Mouse (Mus musculus) monocyte, adult 2 months (primary cell): ENCODE data around the gene Ptger1.

ENCODE experiments used
- DNase-seq, 2 experiments: peaks; one replicate each; pipeline ENCODE4 v3.0.0; 2022; ENCODE audit warnings: low spot score in 2 of 2, low read depth in 1 of 2

Gene Ptger1

DNA sequence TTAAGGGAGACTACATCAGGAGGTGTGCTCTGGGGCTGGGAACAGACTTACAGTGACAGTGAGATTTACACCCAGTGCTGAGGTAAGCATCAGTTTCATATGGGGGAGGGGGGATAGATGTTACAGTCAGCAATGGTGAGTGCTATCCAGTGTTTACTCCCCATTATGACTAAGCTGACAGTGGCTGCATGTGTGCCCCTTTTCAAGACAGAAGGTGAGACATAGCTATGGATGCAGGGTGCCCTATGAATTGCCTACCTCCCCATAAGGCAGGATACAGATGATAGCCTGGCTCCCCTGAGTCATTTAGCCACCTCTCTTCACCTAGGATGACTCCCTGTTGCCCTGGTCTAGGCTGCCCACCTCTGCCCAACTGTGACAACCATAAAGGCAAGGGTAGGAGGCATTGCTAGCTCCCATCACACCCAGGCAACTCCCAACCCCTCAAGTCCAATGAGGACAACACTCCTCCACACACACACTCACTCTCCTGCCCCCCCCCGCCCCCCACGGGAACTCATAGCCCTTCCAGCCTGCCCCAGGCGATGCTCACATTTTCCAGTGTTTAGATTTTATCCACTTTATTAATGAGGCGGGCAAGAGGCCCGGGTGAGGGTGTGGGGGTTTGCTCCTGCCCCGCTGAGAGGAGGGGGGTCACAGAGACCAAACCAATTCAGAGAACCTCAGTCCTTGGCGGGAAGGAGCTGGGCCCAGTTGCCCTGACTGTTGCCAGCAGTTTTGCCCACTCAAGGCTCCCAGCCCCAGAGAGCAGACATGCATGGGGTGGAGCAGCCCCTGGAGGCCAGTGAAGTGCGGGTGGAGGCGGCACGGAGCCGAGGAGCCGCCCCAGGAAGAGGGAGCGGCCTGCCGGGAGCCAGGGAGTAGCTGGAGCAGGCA is at the start of gene Ptger1:
TSS of gene Ptger1 (plus strand) at position 710 of the 897 bp plus-strand sequence.
- no peak for DNase-seq

DNA sequence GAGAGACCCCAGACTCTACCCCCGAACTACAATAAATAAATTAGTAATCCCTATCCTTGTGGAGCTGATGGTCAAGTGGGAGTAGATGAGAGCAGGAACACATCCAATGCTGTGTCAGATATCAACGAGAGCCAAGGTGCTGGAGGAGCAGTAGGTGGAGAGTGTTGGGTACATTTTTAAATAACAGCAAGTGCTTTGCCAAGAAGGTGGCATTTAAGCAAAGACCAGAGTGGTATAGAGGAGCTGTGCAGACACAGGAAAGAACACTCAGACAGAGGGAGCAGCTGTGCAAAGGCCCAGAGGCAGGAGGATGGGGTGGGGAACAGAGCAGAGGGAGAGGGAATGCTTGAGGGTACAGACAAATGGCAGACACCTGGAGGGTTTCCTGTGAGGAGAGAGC is 49.4 kb upstream of the Ptger1 start:
- no peak for DNase-seq

DNA sequence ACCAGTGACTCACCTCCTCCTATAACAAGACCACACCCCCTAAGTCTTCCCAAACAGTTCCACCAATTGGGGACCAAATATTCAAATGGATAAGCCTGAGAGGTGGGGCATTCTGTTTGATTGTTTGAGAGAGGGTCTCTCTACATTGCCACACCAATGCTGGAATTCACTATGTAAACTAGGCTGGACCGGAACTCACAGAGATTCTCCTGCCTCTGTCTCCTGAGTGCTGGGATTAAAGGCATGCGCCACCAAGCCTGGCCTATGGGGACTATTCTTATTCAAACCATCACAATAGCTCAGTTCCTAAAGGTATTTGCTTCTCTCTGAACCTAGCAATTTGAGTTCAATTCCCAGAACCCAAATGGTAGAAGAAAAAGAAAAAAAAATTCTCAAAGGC is 47.9 kb upstream of the Ptger1 start:
- no peak for DNase-seq

DNA sequence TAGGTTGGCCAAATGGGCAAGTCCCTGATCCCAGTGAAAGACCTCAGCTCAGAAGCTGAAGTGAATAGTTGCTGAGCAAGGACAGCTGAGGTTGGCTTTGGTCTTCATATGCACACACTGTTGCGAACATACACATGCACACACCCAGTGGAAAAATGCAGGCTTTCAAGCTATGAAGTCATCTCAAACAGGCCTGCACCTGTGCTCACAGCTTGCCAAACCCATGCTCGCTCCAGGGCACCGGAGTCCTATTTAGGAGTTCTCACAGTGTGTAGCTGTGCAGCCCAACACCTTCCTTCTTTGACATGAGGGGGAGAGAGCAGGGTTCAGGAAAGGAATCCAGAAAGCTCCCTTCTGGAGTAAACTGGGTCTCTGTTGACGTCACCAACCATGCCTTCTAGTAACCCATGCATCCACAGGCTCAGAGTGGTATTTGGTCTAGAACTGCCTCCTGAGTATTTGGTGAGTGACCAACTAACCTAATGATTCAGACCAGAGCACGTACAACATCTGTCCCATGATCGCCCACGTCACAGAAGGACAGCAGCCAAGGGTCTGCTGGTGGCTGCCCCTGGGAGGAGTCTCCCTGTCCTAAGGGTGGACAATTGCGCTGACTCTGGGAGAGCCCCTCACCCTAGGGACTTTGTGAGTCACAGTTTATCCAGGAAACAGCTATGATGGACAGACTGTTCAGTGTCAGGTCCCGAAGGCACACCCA is 46.8 kb upstream of the Ptger1 start:
- no peak for DNase-seq

DNA sequence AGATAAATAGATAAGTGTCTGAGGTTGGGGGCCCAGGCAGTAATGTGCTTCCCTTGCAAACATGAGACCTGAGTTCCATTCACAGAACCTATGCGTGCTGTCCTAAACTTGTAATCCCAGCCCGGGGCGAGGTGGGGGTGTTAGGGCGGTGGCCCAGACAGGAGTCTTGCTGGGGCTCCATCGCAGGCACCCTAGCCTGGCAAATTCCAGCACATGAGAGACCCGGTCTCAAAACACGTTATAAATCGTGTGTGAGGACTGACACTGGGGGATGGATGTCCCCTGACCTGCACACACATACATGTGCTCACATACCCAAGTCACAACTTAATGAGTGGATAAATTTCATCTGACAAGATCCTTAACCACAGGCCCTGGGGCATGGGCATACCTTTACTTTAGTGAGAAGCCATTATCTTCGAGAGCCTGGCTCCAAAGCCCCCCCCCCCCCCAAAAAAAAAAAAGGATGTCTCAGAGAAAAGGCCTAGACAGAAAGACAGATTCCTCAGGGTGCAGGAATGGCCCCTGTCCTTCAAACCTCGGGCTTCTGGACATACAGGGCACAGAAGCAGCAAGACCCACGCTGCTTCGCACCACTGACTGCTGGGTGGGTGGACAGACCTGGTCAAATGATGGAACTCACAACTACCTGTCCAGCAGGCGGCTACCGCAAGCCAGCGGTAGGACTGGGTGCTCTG is 44.6 kb upstream of the Ptger1 start:
- no peak for DNase-seq

DNA sequence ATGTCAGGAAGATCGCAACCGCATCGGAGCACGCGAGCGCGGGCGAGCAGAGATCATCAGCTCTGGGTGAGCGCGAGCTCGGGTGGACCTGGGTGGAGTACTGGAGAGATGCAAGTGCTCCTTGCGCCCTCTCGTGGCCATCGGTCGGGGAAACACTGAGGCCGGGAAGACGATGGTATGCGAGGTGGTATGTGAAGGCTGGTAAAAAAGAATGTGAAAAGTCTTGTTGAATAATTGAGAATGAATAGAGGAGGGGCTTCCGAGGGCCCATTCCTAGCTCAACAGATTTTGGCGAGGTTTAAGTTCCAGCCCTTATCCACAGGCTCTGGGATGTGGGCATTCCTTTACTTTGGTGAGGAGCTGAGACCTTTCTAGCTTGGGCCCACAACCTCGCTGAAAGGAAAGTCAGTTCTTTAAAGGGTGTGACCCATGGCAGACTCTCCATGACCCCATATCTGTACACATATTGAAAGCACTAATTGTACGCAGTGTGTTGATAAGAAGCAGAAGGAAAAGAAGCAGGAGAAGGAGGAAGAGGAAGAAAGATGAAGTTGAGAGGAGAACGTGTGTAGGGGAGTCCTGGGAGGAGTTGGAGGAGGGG is 44.0 kb upstream of the Ptger1 start:
- peak; percentile 46 to 68 for DNase-seq

DNA sequence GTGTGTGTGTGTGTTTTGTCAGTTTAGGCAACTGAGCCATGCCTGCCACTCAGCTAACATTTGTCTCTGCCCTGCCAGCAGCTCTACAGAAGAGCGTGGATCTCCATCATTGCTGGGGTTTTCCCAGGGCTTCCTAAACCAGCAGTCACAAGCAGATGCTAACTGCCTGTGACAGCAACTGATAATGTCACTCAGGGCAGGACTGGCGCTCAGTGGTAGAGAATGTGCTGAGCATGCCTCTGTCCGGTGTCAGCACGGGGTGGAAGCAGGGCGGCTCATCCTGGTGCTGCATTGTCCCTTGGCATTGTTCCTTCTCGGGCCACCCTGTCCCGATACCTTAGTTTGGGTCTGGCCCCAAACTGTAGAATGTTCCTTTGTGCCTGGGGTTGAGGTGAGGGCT is 42.9 kb upstream of the Ptger1 start:
- DNase-seq = no peak

DNA sequence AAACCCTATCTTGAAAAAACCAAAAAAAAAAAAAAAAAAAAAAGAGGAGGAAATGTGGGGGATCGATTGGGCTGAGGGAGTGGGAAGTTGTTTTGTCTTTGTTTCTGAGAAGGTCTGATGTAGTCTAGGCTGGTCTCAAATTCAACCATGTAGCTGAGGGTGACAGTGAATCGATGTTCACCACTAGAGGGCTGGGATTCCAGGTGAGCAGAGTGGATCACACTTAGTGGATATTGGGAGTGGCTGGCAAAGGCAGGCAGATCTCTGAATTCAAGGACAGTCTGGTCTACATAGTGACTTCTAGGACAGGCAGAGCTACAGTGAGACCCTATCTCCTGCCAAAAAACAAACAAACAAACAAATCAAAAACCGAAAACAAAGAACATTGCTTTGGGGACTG is 41.7 kb upstream of the Ptger1 start:
- DNase-seq = no peak

DNA sequence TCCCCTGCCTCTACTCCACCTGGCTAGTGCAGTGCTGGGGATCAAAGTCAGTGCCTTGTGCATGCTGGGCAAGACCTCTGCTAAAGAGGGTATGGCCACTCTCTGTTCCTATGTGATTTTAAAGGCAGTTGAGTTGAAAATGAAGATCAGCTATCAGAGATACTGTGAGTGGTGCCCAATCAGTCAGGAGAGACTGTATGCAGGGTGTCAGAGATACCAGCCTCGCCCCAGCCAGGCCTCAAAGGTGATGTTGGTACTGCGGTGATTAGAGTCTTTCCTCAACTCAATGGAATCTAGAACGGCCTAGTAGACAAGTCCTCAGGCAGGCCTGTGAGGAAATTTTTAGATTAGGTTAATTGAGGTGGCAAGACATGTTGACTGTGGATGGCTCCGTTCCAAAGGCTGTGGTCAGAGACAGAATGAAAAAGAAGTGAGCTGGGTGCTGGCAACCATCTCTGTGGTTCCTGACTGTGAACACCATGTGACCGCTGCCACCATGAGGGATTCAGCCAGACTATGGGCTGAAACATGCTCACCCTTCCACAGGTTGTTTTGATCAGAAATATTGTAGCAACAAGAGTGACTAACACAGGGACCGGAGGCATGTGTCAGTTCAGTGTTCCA is 40.7 kb upstream of the Ptger1 start:
- DNase-seq = no peak

DNA sequence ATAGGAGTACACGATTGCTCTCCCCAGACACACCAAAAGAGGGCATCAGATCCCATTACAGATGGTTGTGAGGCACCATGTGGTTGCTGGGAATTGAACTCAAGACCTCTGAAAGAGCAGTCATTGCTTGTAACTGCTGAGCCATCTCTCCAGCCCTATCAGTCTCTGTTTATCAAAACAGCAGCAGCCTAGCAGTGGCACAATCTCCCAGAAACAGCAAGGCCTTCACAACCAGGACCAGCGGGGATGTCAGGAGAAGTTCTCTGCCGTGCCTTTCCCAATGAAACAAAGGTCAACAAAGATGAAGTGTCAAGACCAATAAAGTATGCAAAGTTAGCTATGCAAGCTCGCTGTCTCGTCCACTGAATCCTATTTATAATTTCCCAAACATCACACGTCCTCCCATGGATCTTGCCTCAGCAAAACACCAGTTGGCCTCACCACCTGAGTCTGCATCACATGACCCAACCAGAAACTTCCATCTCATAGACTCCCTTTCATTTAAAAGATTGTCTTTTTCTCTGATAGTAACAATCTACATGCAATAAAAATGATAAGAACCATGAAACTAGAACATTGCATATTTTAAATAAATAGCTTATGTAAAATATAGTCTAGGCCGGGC is 34.3 kb upstream of the Ptger1 start:
- DNase-seq = no peak

DNA sequence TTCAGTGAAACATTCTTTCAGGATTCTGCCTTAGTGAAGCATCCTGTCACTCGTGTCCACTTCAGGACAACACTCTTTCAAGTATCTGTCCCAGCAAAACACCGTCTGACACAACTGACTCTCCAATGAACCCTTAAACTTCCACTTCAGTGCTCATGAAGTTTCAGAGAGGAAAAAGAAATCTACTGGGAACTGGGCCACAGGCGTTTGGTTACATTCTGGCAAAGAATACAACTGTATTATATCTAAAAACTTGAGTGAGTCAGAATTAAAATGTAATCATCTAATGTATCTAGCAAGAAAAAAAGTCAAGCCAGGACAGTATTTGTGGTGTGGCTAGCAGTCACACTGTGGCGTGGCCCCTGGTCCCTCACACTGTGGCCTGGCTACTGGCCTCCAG is 27.6 kb upstream of the Ptger1 start:
- DNase-seq = no peak

DNA sequence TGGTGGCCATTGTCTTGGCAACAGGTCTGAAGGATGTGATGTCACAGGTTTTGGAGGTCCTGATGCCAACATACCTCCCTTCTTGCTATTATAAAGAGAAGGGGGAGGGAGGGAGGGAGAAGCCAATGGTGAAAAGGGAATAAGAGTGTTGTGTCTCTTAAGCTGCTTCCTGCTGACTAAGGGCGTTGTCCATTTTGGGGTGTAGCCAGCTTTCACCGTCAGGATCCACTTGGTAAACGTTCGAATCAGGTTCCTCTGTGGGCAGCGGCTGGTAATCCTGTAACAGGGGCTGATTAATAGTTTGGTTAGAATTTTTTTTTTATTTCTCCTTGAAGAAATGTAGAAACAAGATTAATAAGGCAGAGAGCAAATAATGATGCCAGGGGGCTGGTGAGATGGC is 26.8 kb upstream of the Ptger1 start:
- no peak for DNase-seq

DNA sequence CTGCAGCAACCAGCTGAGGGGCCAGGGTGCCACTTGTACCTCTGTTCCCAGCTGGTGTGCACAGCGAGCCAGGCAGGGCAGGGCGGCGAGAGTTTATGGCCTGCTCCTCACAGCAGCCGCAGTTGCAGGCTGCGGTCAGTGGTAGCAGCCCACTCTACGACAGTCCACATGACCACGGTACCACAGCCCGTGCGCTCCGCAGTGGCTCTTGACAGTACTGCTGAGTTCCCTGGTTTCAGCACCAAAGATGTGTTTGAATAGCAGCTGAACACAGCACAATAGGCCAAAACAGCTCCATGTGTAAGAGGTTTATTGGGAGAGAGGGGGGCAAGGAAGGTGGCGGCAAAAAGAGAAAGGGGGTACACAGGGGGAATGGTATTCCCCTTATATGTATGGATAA is 19.0 kb upstream of the Ptger1 start:
- no peak for DNase-seq

DNA sequence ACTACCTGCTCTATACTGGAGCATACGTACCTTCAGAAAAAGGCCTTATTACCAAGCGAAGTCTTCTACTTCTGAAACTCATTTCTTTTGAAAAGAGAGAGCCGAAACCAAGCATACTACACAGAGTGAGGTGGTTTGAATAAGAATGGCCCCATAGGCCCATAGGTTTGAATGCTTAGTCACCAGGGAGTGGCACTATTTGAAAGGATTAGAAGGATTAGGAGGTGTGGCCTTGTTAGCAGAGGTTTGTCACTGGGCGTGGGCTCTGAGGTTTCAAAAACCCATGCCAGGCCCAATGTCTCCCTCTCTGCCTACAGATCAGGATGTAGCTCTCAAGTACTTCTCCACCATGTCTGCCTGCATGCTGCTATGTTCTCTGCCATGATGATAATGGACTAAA is 18.4 kb upstream of the Ptger1 start:
- no peak for DNase-seq

DNA sequence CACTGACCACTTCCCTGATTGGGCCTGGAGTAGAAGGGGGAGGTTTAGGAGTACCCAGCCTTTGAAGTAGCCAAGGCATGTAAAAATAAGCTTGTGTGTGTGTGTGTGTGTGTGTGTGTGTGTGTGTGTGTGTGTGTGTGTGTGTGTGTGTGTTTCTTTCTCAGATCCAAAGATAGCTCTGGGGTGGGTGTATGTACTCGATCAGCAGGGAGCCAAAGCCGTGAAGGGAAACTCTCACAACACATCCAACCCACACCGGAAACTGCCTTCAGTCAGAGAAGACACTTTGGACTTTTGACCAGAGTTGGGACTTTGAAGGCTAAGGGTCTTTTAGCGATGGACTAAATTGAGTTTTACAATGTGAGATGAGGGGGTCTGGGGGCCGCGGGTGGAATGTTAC is 16.8 kb upstream of the Ptger1 start:
- DNase-seq = no peak

DNA sequence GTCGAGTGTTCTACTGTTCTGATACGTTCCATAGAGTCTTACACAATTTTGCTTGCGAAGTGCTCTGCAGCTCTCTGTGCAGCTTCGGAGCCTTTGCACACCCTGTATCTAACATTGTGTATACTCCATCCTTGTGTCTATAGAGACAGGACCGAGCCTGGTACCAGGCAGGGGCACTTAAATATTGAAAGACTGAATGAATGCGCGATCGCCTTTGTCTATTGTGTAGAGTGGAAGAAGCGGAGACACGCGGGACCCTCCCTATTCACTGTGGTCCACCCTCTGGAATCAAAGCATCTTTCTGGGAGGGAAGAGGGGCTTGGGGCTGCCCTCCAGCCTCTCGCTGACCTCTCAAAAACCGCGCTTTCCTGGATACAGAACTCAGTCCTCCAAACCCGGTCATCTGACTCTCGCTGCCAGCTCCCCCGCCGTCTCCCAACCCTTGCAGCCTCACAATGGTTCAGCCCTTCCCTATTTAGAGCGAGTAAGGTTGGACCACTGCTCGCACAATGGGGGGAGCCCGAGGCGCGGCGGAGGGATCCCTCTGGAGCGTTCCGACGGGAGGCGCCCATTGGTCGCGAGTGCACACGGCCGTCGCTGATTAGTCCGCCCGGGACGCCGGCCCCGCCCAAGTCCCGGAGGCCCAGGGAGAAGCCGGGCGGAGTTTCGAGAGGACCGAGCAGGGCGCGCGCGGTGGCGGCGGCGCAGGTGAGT is 14.3 kb upstream of the Ptger1 start, which contains the start of gene Gipc1:
TSS of gene Gipc1 (plus strand) at position 648 of the 714 bp plus-strand sequence.
- DNase-seq = peak; percentile 91 to 92

DNA sequence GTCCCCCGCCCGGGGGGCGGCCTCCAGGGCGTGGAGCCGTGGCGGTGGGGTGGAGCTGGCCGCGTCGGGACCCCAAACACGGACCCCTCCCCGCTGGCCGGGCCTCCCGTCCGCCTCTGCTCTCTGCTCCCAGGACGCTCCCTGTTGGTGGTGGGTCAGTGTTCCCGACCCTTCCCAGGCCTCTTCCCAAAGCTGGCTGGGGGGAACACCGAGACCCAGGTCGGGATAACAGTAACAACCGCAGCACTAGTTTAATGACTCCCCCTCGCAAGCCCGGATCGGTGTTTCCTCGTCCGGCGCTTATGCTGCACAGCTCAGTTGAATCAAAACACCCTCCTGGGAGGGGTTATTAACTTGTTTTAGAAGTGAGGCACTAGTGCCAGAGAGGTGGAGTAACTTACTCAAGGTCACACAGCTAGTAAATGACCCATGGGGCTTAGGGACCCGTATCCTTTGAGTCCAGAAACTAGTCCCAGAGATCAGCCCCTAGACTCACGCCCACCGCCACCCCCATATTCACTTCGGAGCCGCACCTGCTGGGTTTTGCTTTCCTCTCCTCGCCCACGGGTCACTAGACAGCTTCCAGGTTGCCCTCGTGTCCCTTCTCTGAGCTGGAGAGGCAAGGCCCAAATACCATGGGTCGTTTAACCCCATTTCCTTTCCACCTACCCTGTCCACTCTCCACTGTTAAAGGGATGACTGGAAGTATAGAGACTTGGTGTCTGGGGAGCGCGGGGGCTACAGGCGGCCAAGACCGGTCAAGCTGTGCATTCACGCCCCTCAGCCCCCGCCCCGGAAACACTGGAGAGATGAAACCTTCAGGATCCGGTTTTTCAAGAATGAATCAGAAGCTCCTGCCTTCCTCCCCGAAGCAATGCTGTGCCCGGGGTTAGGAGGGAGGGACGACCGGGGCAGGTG is 13.5 kb upstream of the Ptger1 start:
- no peak for DNase-seq

DNA sequence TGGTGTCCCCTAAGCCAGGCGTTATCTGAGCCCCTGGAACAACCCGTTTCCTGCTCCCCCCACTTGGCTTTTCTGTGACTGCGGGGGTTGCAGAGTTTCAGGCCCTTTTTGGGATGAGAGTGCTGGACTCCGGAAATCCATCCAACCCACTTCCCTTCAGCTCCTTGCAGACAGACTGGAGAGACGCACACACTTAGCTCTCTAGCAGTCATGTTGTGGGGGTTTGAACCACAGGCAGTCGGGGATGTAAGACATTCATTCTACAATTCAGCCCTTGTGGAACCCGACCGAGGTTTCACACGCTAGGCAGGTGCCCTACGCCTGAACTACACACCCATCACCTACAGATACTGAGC is 12.8 kb upstream of the Ptger1 start:
- DNase-seq = no peak

DNA sequence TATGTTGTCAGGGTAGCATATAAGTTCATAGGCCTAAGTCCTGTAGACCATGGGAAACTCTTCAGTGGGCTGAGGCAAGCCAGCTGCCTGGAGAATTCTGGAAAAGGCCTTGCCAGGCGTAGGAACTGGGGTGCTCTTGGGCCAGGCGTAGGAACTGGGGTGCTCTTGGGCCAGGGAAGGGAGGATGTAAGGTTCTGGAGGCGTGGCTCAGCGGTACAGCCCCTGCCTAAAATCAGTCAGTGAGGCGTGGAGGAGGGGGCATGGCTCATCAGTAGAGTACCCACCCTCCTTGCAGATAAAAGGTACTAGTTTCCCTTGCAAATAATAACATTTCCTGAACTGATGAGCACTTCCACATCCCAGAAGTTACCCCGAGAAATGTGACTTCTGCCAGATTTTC is 11.8 kb upstream of the Ptger1 start:
- no peak for DNase-seq
